Mouse (Mus musculus) lung, adult 2 months (tissue): ENCODE data around the gene A530016L24Rik.

Experiments
- CTCF ChIP-seq: fragments of 200-500 bp; IDR thresholded peaks from 2 replicates; pipeline ENCODE4 v1.5.1; 2011; ENCODE audit warnings: mild to moderate bottlenecking, low read length, control low read depth; ENCODE audit not compliant: insufficient read depth
- POLR2A ChIP-seq: fragments of 200-500 bp; IDR thresholded peaks from 2 replicates; pipeline ENCODE4 v1.6.1; 2011; ENCODE audit warnings: low read depth, mild to moderate bottlenecking, control low read depth, low read length, borderline replicate concordance; ENCODE audit errors: extremely low read depth

DNA sequence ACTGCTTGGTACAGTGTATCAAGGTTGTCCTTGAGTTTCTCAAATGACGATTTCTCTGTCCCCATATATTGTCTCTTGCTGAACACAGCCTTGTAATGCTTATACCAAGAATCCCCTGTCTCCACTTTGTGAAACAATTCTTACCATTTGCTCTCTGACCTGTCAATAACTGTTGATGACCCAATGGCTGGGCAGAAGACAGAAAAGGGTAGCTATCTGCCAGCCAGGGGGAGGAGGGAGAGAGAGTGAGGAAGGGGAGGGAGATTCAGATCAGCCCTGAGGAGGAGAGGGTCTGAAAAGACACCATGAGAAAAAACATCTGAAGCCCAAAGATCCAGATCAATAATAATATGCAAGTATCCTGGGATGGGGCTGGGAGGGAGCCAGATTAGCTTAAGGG lies 37.9 kb upstream of the A530016L24Rik start:
- TF ChIP-seq POLR2A (no peak), CTCF (no peak)
